Mouse (Mus musculus) limb, embryonic 11.5 days (tissue): Measurements from ENCODE around the gene Car15. TPM values are rescaled to one million over a fixed set of nuclear protein-coding genes. Genes with fewer than 3 reads are reported as not detected.

Experiments
- ATAC-seq: fragments of 200-750 bp; cut with Nextera tagmentation; 2 replicates; pipeline ENCODE4 v1.8.0; 2017; ENCODE audit warnings: low read depth; ENCODE audit not compliant: insufficient number of reproducible peaks, low FRiP score, low TSS enrichment
- DNase-seq: peaks from one replicate; pipeline ENCODE4 v3.0.0-alpha.2; 2015; ENCODE audit warnings: low spot score
- H3K27ac ChIP-seq: fragments of 300-500 bp; sonication (generic); replicated peaks from 2 replicates; pipeline ENCODE4 v1.5.1; 2014; ENCODE audit warnings: low read depth, mild to moderate bottlenecking, low read length
- H3K27me3 ChIP-seq: fragments of 300-500 bp; sonication (generic); 2 replicates; pipeline ENCODE4 v1.6.1; 2014; ENCODE audit warnings: mild to moderate bottlenecking, low read length, mixed read lengths; ENCODE audit not compliant: control insufficient read depth, insufficient read depth
- H3K36me3 ChIP-seq: fragments of 300-500 bp; sonication (generic); 2 replicates; pipeline ENCODE4 v1.6.1; 2014; ENCODE audit warnings: mild to moderate bottlenecking, low read length, moderate library complexity, mixed read lengths; ENCODE audit not compliant: control insufficient read depth, insufficient read depth
- H3K4me1 ChIP-seq: fragments of 300-500 bp; sonication (generic); 2 replicates; pipeline ENCODE4 v1.6.1; 2014; ENCODE audit warnings: low read length, mixed read lengths; ENCODE audit not compliant: control insufficient read depth, insufficient read depth
- H3K4me2 ChIP-seq: fragments of 300-500 bp; sonication (generic); 2 replicates; pipeline ENCODE4 v1.6.1; 2014; ENCODE audit warnings: low read depth, mild to moderate bottlenecking, moderate library complexity; ENCODE audit not compliant: severe bottlenecking
- H3K4me3 ChIP-seq: fragments of 300-500 bp; sonication (generic); 2 replicates; pipeline ENCODE4 v1.5.1; 2014; ENCODE audit warnings: low read depth, low read length
- H3K9ac ChIP-seq: fragments of 300-500 bp; sonication (generic); 2 replicates; pipeline ENCODE4 v1.6.1; 2014; ENCODE audit warnings: mild to moderate bottlenecking, low read length
- H3K9me3 ChIP-seq: fragments of 300-500 bp; sonication (generic); 2 replicates; pipeline ENCODE4 v1.6.1; 2016; ENCODE audit warnings: low read length; ENCODE audit not compliant: control insufficient read depth
- WGBS: fragments of 180-500 bp; shearing (Covaris S2); extraction: QIAGEN DNeasy Blood & Tissue Kit; methylation state at CpG from one replicate; pipeline ENCODE4 v1.1.7; 2014; 5-methylcytosine and 5-hydroxymethylcytosine counted together
- polyA plus RNA-seq: library from polyadenylated mRNA; unstranded; fragments of >200 nt; fragmentation: Nextera tagmentation; extraction: Ambion mirVana; gene quantifications from 2 replicates; pipeline ENCODE4 v1.2.1, GENCODE M21; 2014

Gene Car15
- polyA plus RNA-seq, 1 experiment from 2014 or later: 3.0 TPM

DNA sequence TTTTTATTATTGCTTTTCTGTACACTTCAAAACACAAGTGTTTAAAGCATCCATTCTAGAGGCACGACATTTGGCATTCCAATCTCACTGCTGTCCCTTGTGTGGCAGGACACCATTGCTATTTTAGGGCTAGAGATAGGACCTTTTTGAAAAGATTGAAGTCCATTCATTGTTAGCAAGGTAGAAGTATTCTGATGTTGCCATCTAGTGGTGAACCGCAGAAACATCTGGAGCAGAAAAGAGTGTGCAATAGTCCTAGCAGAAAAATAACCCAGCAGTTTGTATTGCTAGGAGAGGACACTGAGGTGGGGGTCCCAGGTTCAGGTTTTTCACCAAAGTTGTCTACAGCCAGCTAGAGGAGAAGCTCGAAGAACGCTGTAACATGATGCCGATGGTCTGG, 26.0 kb downstream of the Car15 start:
- peaks cover 5% of the 10 kb centered on the region; the same call in 1 of the 2 replicates for H3K27me3 ChIP-seq
- no peak overlapping the region for H3K9ac ChIP-seq
- no peak overlapping the region for H3K4me3 ChIP-seq
- peaks cover 3% of the 10 kb centered on the region; the same call in 1 of the 2 replicates for H3K36me3 ChIP-seq
- 9% methylated on average over 5 of the region's 5 CpGs for WGBS
- H3K9me3 ChIP-seq: no peaks in the 10 kb centered on the region
- peaks cover 41% of the 10 kb centered on the region for H3K4me1 ChIP-seq
- H3K4me2 ChIP-seq: no peak overlapping the region
- ATAC-seq: no peak
- DNase-seq: peak; percentile 53
- no peak overlapping the region for H3K27ac ChIP-seq

DNA sequence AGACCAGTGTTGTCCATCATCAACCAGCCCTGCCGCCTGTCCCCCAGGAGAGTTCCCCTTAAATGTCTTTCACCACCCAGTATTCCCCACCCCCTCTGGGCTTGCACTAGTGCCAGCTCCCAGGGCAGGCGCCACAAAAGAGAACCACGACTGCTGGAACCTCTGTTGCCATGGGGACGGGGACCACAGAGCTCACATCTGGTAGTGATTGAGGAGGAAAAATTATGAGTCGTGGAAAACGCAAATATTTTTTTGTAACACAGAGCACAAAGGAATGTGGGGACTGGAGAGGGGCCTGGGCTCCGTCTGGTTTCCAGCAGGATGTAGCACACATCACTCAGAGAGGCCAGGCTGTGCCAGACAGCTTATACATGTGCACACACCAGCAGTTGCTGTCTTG, 28.5 kb downstream of the Car15 start:
- Histone ChIP-seq H3K36me3 (peaks cover 3% of the 10 kb centered on the region; the same call in 1 of the 2 replicates), H3K9ac (peak overlapping the region; percentile 53), H3K4me3 (no peak overlapping the region), H3K27me3 (peaks cover 10% of the 10 kb centered on the region), H3K9me3 (no peaks in the 10 kb centered on the region), H3K27ac (peak overlapping the region; percentile 95), H3K4me1 (peaks cover 57% of the 10 kb centered on the region), H3K4me2 (no peak overlapping the region; the same call in 1 of the 2 replicates)
- DNase-seq (peak; percentile 91), ATAC-seq (peak; percentile 79)
- 6% methylated on average over 7 of the region's 7 CpGs for WGBS

DNA sequence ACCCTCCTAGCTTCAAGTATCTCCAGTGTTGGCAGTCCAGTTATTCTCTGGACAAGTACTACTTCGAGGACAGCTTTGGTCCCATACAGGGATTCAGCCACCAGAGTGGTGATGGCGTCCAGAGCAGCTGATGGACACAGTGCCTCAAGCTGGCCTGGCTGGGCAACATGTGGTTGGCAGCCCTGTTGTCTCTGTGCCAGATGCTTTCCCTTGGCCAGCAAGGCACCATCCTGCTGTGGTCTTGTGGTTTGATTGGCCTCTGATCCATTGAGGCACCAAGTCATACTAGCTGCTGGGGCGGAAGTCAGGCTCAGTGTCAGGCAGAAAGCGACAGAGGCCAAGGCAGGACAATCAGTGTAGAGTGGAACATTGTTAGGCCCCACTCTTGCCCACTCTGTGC, 29.0 kb downstream of the Car15 start:
- Histone ChIP-seq H3K36me3 (peaks cover 3% of the 10 kb centered on the region; the same call in 1 of the 2 replicates), H3K27ac (peak overlapping the region; percentile 95), H3K9ac (peak overlapping the region; percentile 53), H3K4me3 (no peak overlapping the region), H3K4me1 (peaks cover 63% of the 10 kb centered on the region), H3K4me2 (no peak overlapping the region; the same call in 1 of the 2 replicates), H3K9me3 (no peaks in the 10 kb centered on the region), H3K27me3 (peaks cover 9% of the 10 kb centered on the region)
- DNase-seq (peak; percentile 53), ATAC-seq (no peak)
- WGBS: 83% methylated on average over 4 of the region's 4 CpGs

DNA sequence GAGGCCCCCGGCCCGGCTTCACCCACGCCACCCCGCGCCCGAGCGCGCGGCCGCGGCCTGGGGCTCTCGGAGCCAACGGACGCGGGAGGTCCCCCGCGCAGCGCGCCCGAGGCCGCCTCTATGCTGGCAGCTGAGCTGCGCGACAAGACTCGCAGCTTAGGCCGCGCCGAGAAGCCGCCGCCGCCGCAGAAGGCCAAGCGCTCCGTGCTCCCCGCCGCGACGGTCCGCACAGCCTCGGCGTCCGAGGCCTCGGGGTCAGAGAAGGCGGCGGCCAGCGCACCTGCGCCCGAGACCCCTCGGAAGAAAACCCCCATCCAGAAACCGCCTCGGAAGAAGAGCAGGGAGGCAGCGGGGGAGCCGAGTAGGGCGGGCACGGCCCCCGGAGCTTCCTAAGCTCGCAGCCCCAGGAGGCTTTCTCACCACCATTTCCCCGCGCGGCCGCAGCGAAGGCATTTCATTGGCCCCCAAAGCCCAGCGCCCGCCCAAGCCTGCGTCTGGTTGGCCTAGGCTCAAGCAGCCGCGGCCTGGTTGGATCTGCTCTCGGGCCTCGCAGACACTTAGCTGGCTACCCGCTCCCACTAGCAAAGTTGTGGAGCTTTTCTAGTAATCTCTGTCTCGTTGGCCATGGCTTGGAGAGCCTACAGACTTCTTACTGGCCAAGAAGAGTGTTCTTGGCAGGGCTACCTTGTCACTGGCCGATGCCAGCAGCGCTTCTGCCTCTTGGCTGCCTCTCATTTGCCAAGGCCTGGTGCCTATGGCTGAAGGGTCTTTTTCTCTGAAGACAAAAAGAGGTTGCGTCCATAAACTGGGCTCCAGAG, 30.8 kb downstream of the Car15 start:
- Histone ChIP-seq H3K27me3 (peaks cover 17% of the 10 kb centered on the region), H3K27ac (peak overlapping the region; percentile 65), H3K4me3 (peak overlapping the region; percentile 35), H3K9me3 (no peaks in the 10 kb centered on the region), H3K36me3 (peaks cover 9% of the 10 kb centered on the region), H3K4me2 (peak overlapping the region; percentile 88), H3K4me1 (peaks cover 80% of the 10 kb centered on the region), H3K9ac (peak overlapping the region; percentile 84)
- ATAC-seq (peak; percentile 23; the same call in 1 of the 2 replicates), DNase-seq (peak; percentile 94)
- WGBS: 2% methylated on average over 66 of the region's 73 CpGs

DNA sequence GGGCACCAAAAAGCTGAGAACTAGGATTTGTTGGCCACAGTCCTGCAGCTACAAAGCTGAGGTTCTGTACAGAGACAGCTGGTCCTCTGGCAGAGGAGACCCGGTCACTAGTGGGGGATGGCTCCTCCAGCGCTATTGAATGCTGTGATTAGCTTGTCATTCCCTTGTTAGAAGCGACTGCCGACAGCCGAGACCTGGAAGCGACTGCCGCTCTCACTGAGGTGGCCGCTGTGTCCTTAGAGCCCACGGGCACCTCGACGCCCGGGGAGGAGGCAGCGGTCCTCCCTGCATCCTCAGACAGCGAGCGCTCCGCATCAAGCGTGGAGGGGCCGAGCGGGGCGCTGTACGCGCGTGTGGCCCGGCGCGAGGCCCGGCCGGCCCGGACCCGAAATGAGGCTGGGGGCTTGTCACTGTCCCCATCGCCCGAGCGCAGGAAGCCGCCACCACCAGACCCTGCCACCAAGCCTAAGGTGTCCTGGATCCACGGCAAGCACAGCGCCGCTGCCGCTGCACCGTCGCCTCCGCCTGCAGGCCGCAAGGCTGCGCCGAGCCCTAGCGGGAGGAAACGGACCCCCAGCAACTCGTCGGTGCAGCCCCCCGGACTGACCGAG, 31.5 kb downstream of the Car15 start:
- peaks cover 22% of the 10 kb centered on the region for H3K27me3 ChIP-seq
- ATAC-seq: no peak

DNA sequence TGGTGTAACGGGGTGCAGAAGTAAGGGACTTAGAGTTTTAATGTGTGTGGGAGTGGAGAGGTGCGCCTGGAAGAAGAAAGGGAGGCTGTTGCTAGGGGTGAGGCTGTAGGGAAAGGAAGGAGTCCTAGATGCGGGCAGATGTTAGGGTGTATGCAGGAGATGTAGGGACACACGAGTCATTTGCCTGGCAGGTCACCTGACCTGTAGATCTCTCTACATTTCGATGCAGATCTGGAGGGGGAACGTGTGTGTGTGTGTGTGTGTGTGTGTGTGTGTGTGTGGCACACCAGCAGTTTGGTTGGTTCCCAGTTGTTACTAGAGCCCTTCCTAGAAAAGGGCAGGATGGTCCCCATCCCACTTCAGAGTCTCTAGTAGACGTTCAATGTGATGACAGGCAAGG, 33.2 kb downstream of the Car15 start:
- Histone ChIP-seq H3K4me3 (no peak overlapping the region), H3K36me3 (peaks cover 9% of the 10 kb centered on the region), H3K27me3 (peaks cover 28% of the 10 kb centered on the region), H3K9ac (no peak overlapping the region), H3K4me2 (no peak overlapping the region; the same call in 1 of the 2 replicates), H3K4me1 (peaks cover 81% of the 10 kb centered on the region), H3K9me3 (no peaks in the 10 kb centered on the region), H3K27ac (no peak overlapping the region)
- 15% methylated on average over 7 of the region's 7 CpGs for WGBS
- DNase-seq (no peak), ATAC-seq (no peak)

More for the DNA sequence above, 31.5 kb downstream of the Car15 start:
- Histone ChIP-seq H3K4me3 (peak overlapping the region; percentile 35), H3K4me2 (peak overlapping the region; percentile 88), H3K9me3 (no peaks in the 10 kb centered on the region), H3K4me1 (peaks cover 85% of the 10 kb centered on the region), H3K27ac (peak overlapping the region; percentile 65), H3K9ac (peak overlapping the region; percentile 84), H3K36me3 (peaks cover 9% of the 10 kb centered on the region)
- WGBS: 4% methylated on average over 50 of the region's 50 CpGs
- peak; percentile 59 for DNase-seq

DNA sequence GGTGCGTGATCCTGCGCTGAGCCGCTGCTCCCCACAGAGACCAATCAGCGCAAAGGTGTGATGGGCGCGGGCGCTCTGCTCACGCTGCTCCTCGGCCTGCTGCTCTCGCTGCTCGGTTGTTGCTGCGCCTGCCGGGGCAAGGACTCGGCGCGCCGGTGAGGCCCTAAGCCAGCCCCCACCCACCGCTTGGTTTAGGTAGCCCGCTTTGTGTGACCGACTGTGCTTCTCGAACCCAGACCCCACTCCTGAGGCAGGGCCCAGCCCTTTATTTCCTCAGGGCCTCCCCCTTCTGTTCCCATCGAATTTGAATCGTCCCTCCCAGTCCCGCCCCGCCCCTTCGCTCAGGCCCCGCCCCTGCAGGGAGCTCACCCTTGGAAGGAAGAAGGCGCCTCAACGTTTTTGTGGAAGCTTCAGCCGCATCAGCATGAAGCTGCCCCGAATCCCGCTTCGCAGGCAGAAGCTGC, 33.7 kb downstream of the Car15 start:
- no peak overlapping the region for H3K27ac ChIP-seq
- 2% methylated on average over 33 of the region's 33 CpGs for WGBS
- no peaks in the 10 kb centered on the region for H3K9me3 ChIP-seq
- peaks cover 9% of the 10 kb centered on the region for H3K36me3 ChIP-seq
- DNase-seq (peak; percentile 78), ATAC-seq (peak; percentile 38; the same call in 1 of the 2 replicates)
- H3K9ac ChIP-seq: 0 out of 2 replicates have a peak overlapping the region, but pooled peaks have one; percentile 12
- peaks cover 81% of the 10 kb centered on the region for H3K4me1 ChIP-seq
- H3K4me2 ChIP-seq: peak overlapping the region; percentile 50
- peak overlapping the region; percentile 17 for H3K4me3 ChIP-seq
- H3K27me3 ChIP-seq: peaks cover 28% of the 10 kb centered on the region

DNA sequence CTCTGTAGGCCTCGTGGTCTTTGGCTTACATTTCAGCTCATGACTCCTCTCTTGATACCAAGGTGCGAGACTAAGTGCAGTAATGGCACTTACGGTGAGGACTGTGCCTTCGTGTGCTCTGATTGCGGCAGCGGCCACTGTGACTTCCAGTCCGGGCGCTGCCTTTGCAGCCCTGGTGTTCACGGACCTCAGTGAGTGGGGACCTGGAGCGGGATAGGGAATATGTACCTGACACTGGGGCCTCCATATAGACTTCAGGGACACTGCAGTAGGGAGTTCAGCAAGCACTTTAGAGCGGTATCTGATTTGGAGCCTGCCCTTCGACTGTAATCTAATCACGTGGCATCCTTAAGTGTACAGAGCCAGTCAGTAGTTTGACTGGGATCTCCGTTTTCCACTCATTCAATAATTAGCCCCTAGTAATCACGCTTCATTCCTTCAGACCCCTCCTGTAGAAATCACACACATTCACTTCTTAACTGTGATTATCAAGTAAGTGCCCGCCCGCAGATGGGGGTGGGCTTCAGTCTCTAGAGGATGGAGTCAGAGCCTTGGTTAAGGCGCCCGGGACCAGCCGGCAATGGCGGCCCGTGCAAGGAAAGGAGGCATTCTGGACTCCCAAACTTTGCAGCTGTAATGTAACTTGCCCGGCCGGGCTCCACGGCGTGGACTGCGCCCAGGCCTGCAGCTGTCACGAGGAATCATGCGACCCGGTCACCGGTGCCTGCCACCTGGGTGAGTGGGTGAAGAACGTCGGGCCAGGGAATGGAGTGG, 34.3 kb downstream of the Car15 start:
- H3K27me3 ChIP-seq: peaks cover 28% of the 10 kb centered on the region
- peak overlapping the region; percentile 12; the same call in 1 of the 2 replicates for H3K9ac ChIP-seq
- no peak for DNase-seq
- peaks cover 9% of the 10 kb centered on the region for H3K36me3 ChIP-seq
- WGBS: 15% methylated on average over 33 of the region's 33 CpGs
- no peak overlapping the region for H3K27ac ChIP-seq
- H3K4me2 ChIP-seq: peak overlapping the region; percentile 50
- H3K9me3 ChIP-seq: no peaks in the 10 kb centered on the region
- H3K4me1 ChIP-seq: peaks cover 82% of the 10 kb centered on the region
- peak overlapping the region; percentile 17 for H3K4me3 ChIP-seq
- peak; percentile 2; the same call in 1 of the 2 replicates for ATAC-seq
